Mouse (Mus musculus): Measurements from ENCODE around the gene Arhgap45. TPM values are rescaled to one million over a fixed set of nuclear protein-coding genes. Genes with fewer than 3 reads are reported as not detected.
"Not testable (repeated sequence)": the region's sequence is repeated elsewhere in the genome, so short reads cannot be mapped to it uniquely, and the experiment has no call there.

Gene Arhgap45
- total RNA-seq, 2 experiments from 2014 or later, result 4.1 to 5.9 TPM

DNA sequence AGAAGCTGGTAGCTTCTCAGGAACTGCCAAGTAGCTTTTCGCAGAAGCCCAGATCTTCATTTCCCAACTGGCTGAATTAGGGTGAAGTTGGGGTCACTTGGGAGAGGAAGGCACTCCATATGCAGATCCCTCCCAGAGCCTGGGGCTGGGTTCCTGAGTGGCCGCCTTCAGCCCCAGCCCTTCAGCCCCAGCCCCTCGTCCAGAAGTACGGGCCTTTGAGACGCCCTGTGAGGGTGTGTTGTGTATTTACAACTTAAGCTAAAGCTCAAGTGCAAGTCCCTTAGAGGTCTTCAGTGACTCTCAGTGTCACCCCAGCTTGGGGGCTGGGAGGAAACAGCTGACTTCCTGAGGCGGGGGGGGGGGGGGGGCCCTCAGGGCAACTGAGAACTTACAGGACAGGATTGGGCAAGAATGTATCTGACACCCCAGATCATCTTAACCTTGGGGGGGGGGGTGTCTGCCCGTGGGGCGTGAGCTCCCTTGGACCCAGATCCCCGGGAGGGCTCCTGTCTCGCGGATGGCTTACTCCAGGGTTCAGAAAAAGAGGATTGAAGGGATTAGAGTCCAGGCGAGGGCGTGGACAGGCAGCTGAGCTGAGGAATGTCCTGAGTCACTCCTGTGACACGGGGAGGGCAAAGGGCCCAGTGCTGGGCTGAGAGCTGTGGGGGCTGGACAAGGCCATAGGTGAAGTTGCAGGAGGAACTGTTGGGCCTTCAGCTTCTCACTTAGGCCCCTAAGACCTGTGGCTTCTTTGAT is 35.3 kb downstream of the Arhgap45 start:
- intact Hi-C loops (cut with DNase I), result no loop called here
- DNase-seq, result peak; percentile 43 to 58

- intact Hi-C loops (cut with DNase I), result no loop called here
- DNase-seq, result no peak
These were observed 35.9 kb downstream of the Arhgap45 start for GRCm38 (mm10) chr10:80052374-80052764.

DNA sequence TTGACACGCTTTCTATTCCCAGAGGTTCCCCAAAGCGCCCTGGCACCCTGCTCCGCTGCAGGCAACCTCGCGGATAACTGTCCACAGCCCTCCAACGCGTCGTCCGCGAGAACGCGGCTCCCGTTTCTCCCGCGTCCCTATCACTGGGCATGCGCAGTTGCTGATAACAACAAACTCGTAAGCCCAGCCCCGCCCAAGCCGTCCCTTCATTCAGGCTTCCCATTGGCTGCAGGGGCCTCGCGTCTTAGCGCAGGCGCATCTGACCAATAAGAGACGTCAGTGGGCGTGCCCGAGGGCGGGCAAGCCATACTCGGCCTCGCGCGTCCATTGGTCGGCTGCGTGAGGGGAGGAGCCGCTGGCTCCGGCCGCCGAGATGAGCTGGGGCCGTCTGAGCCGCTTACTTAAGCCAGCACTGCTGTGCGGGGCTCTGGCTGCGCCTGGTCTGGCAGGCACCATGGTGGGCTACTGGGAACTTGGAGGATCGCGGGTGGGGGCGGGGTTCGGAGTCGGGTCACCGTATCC is 36.9 kb downstream of the Arhgap45 start:
- peak; percentile 99 for DNase-seq

DNA sequence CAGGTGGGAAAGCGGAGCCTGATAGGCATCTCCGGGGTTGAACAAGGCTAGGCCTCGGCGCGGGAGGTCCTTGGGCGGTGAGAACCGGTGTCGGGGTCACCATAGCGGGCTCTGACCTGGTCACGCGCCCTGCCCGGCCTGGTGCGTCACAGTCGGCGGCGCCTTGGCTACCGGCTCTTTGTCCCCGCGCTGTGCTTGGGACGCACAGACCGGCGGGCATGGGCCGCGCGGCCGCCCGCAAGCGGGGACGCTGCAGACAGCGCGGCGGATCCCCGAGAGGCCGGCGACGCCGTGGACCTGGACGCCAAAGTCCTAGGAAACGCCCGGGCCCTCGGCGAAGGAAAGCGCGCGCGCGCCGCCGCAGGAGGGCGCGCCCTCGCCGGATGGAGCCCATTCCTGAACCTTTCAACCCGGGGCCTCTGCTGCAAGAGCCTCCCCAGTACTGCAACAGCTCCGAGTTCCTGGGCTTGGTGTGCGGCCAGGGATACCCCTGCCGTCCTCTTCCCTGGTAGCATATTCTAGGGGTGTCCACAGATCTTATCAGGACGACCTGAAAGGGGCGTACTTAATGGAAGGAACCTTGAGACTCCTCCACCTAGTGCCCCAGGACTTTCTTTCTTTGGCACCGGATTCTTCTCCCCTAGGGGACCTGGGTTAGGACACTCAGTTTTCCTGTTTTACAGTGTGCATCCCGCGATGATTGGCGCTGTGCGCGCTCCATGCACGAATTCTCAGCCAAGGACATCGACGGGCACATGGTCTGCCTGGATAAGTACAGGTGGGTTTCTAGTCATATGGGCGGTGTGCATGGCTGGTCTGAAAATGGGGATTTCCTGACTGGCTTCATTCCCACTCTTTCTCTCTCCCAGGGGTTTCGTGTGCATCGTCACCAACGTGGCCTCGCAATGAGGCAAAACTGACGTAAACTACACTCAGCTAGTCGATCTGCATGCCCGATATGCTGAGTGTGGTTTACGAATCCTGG is 37.7 kb downstream of the Arhgap45 start:
- DNase-seq, result peak; percentile 73 to 82
- intact Hi-C loops (cut with DNase I), result loop anchor here (1.0 kb wide), 1 partner anchor 60 kb away; no protein-coding TSS in a partner anchor

More for the DNA sequence above, 36.9 kb downstream of the Arhgap45 start:
- intact Hi-C loops (cut with DNase I), result no loop called here

DNA sequence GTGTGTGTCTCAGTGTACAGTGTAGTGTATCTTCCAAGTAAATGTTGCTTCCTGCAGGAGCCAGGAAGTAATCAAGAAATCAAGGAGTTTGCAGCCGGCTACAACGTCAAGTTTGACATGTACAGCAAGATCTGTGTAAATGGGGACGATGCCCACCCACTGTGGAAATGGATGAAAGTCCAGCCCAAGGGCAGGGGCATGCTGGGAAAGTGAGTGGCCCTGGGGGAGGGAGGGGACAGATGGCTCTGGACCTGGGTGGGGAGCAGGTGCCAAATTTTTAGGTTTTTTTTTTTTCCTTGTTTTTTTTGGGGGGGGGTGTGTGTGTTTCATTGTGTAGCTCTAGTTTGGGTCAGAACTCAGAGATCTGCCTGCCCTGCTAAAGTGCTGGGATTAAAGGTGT is 38.5 kb downstream of the Arhgap45 start:
- intact Hi-C loops (cut with DNase I), result loop anchor here (1.0 kb wide), 1 partner anchor 59 kb away; no protein-coding TSS in a partner anchor
- not testable (repeated sequence) for DNase-seq

- DNase-seq, result no peak
- intact Hi-C loops (cut with DNase I), result no loop called here
These were observed 38.9 kb downstream of the Arhgap45 start for GRCm38 (mm10) chr10:80055364-80055763.

GRCm38 (mm10) chr10:80055891-80056290 is 39.4 kb downstream of the Arhgap45 start:
- intact Hi-C loops (cut with DNase I), result no loop called here
- DNase-seq, result no peak

- no peak for DNase-seq
- intact Hi-C loops (cut with DNase I), result no loop called here
These were observed 40.1 kb downstream of the Arhgap45 start for GRCm38 (mm10) chr10:80056506-80056905.

GRCm38 (mm10) chr10:80056976-80057682 is 40.7 kb downstream of the Arhgap45 start:
- DNase-seq, result no peak
- intact Hi-C loops (cut with DNase I), result no loop called here

GRCm38 (mm10) chr10:80057683-80058326 is 41.4 kb downstream of the Arhgap45 start:
- no peak for DNase-seq
- intact Hi-C loops (cut with DNase I), result no loop called here

- intact Hi-C loops (cut with DNase I), result no loop called here
- no peak for DNase-seq
These were observed 46.7 kb downstream of the Arhgap45 start for GRCm38 (mm10) chr10:80063104-80063503.

- no peak for DNase-seq
- intact Hi-C loops (cut with DNase I), result no loop called here
These were observed 47.6 kb downstream of the Arhgap45 start for GRCm38 (mm10) chr10:80063877-80064650.

- intact Hi-C loops (cut with DNase I), result no loop called here
- no peak for DNase-seq
These were observed 52.8 kb downstream of the Arhgap45 start for GRCm38 (mm10) chr10:80069251-80069650.

DNA sequence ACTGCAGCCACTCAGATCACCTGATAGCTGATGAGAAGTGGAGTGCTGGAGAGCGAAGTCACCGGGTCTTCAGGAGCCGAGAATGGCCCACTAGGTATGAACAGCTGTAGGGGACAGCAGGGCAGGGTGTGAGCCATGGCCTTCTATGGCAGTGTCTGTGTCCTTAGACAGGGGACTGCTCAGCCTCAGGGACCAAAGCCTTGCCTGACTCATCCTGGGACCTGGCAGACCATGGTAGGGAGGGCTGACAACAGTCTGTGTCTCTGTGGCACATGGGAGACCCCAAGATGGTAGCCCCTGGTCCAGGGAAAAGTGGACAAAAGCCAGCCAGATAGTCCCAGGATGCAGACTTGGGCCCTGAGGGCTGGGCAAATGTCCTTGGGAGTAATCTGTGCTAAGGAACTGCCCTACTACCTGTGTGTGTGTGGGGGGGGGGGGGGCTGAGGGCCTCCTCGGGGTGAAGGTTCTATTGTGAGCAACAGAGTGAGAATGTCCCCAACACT is 53.5 kb downstream of the Arhgap45 start:
- intact Hi-C loops (cut with DNase I), result loop anchor here (5.0 kb wide), 1 partner anchor 42 kb away; no protein-coding TSS in a partner anchor
- DNase-seq, result no peak

- intact Hi-C loops (cut with DNase I), result loop anchor here (5.0 kb wide), 1 partner anchor 41 kb away; no protein-coding TSS in a partner anchor
- DNase-seq, result peak; percentile 86 to 87
These were observed 54.5 kb downstream of the Arhgap45 start for GRCm38 (mm10) chr10:80070837-80071515.

DNA sequence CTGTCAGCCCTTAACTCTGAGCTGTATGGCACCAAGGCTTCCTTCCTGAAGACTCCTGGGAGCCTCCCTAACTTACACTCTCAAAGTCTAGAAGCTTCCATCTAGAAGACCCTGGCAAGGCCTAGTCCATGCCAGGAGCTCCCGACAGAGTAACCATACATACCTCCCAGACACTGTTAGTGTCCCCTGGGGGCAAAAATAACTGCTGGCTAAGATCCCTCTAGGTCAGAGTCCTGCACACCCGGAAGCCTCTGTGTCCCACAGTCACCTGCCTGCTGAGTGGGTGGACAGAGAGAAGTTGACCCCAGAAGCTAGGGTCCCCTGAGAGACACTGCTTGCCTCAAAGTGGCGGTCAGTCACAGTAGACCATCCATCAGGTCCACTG is 55.1 kb downstream of the Arhgap45 start:
- DNase-seq, result no peak
- intact Hi-C loops (cut with DNase I), result loop anchor here (5.0 kb wide), 1 partner anchor 41 kb away; no protein-coding TSS in a partner anchor

GRCm38 (mm10) chr10:80072623-80073489 is 56.4 kb downstream of the Arhgap45 start:
- no peak for DNase-seq
- intact Hi-C loops (cut with DNase I), result loop anchor here (5.0 kb wide), 1 partner anchor 39 kb away; no protein-coding TSS in a partner anchor
